Mouse (Mus musculus): Measurements from ENCODE around the gene Slc35g3. TPM values are rescaled to one million over a fixed set of nuclear protein-coding genes. Genes with fewer than 3 reads are reported as not detected.

Slc35g3 gene
- polyA plus RNA-seq, 1 experiment from 2014 or later, result not detected

- Histone ChIP-seq H3K9ac (peak overlapping the region; percentile 60), H3K36me3 (no peaks in the 10 kb centered on the region), H3K4me2 (replicated peaks) (peak overlapping the region; percentile 92), H3K4me1 (peaks cover 77% of the 10 kb centered on the region), H3K9me3 (no peaks in the 10 kb centered on the region), H3K4me3 (peak overlapping the region; percentile 54), H3K27me3 (replicated peaks) (peaks cover 71% of the 10 kb centered on the region), H3K27ac (peak overlapping the region; percentile 68)
- peak; percentile 65 for ATAC-seq (ENCODE audit: low FRiP score, low read depth)
- under 1% methylated on average over 36 of the region's 36 CpGs for whole genome bisulfite sequencing
Observed at GRCm38 (mm10) chr11:69800392-69801197, 38.8 kb upstream of the Slc35g3 start.

GRCm38 (mm10) chr11:69800138-69800391 is 38.3 kb upstream of the Slc35g3 start:
- peaks cover 66% of the 10 kb centered on the region for H3K27me3 ChIP-seq (replicated peaks)
- peak overlapping the region; percentile 92 for H3K4me2 ChIP-seq (replicated peaks)
- WGBS, result 1% methylated on average over 11 of the region's 11 CpGs
- H3K9me3 ChIP-seq, result no peaks in the 10 kb centered on the region
- H3K9ac ChIP-seq, result peak overlapping the region; percentile 60
- peak overlapping the region; percentile 54 for H3K4me3 ChIP-seq
- peak; percentile 34; the same call in 1 of the 2 replicates for ATAC-seq (ENCODE audit: low FRiP score, low read depth)
- H3K27ac ChIP-seq, result peak overlapping the region; percentile 68
- peaks cover 79% of the 10 kb centered on the region for H3K4me1 ChIP-seq
- no peaks in the 10 kb centered on the region for H3K36me3 ChIP-seq

- WGBS, result 15% methylated on average over 12 of the region's 12 CpGs
- Histone ChIP-seq H3K27me3 (replicated peaks) (peaks cover 61% of the 10 kb centered on the region), H3K9me3 (no peaks in the 10 kb centered on the region), H3K36me3 (no peaks in the 10 kb centered on the region), H3K4me3 (peak overlapping the region; percentile 54), H3K4me1 (peaks cover 74% of the 10 kb centered on the region), H3K4me2 (replicated peaks) (peak overlapping the region; percentile 92), H3K9ac (peak overlapping the region; percentile 60), H3K27ac (peak overlapping the region; percentile 68)
- ATAC-seq (ENCODE audit: low FRiP score, low read depth), result no peak
Observed at GRCm38 (mm10) chr11:69799394-69800137, 37.8 kb upstream of the Slc35g3 start.

DNA sequence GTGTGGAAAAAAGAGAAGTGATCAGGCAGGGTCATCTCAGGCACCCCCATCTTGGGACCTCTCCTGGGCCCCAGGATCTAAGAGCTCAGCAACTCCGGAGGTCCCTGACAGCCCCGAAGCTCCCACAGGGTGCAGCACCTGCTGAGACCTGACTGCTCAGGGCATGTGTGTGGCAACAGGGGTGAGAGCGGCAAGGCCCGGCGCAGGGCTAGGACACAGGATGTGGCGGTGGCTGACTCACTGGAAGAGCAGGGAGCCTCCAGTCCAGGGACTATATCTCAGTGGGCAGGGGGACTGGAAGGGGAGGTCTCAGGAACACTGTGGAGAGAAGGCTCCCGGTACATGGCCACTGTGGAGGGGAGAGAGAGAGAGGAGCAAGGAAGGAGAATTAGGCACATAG is 36.2 kb upstream of the Slc35g3 start:
- H3K27me3 ChIP-seq (replicated peaks), result peaks cover 55% of the 10 kb centered on the region
- H3K4me1 ChIP-seq, result peaks cover 58% of the 10 kb centered on the region
- 0 out of 2 replicates have a peak overlapping the region, but pooled peaks have one; percentile 3 for H3K4me2 ChIP-seq (replicated peaks)
- no peaks in the 10 kb centered on the region for H3K9me3 ChIP-seq
- no peak overlapping the region for H3K9ac ChIP-seq
- no peak overlapping the region for H3K27ac ChIP-seq
- H3K36me3 ChIP-seq, result no peaks in the 10 kb centered on the region
- 72% methylated on average over 7 of the region's 7 CpGs for WGBS
- no peak overlapping the region for H3K4me3 ChIP-seq
- ATAC-seq (ENCODE audit: low FRiP score, low read depth), result no peak

DNA sequence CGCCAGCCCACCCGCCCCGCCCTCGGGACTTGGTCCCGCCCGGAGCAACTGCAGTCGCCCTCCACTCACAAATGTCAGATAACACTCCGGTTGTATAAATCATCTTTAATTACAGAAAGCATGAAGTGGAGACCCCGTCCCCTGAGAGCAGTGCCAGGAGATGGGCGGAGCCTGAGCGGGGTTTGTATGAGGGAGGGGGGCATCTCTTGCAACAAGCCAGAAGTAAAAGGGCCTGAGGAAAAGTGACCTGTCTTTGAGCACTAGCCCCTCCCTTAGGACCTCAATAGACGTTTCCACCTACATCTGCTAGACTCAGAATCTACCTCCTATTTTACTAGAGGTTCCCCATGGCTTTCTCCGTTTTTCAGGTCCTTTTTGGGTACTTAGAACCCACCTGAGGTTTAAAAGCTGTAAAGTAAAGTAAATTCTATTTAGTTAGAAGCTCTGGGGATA is 34.2 kb upstream of the Slc35g3 start:
- Histone ChIP-seq H3K4me1 (peaks cover 38% of the 10 kb centered on the region), H3K4me3 (peak overlapping the region; percentile 35), H3K36me3 (no peaks in the 10 kb centered on the region), H3K4me2 (replicated peaks) (peak overlapping the region; percentile 75), H3K9me3 (no peaks in the 10 kb centered on the region), H3K27me3 (replicated peaks) (peaks cover 42% of the 10 kb centered on the region), H3K27ac (no peak overlapping the region), H3K9ac (peak overlapping the region; percentile 44)
- WGBS, result 2% methylated on average over 13 of the region's 13 CpGs
- no peak for ATAC-seq (ENCODE audit: low FRiP score, low read depth)

- peak; percentile 91 for ATAC-seq (ENCODE audit: low FRiP score, low read depth)
- H3K4me3 ChIP-seq, result peak within 1 kb of the TSS; percentile 35
- H3K36me3 ChIP-seq, result no peaks in the 10 kb centered on the region
- peak within 1 kb of the TSS; percentile 75 for H3K4me2 ChIP-seq (replicated peaks)
- peak within 1 kb of the TSS; percentile 44 for H3K9ac ChIP-seq
- H3K27me3 ChIP-seq (replicated peaks), result peaks cover 38% of the 10 kb centered on the region
- 2% methylated on average over 52 of the region's 52 CpGs for WGBS
- peaks cover 32% of the 10 kb centered on the region for H3K4me1 ChIP-seq
- H3K9me3 ChIP-seq, result no peaks in the 10 kb centered on the region
- H3K27ac ChIP-seq, result no peak within 1 kb of the TSS
Observed at GRCm38 (mm10) chr11:69795168-69795982, 33.6 kb upstream of the Slc35g3 start, which contains the start of gene Chrnb1. Chrnb1 (minus strand) TSS chr11:69795943.

- 68% methylated on average over 5 of the region's 5 CpGs for WGBS
Observed at GRCm38 (mm10) chr11:69793429-69793828, 31.7 kb upstream of the Slc35g3 start.

DNA sequence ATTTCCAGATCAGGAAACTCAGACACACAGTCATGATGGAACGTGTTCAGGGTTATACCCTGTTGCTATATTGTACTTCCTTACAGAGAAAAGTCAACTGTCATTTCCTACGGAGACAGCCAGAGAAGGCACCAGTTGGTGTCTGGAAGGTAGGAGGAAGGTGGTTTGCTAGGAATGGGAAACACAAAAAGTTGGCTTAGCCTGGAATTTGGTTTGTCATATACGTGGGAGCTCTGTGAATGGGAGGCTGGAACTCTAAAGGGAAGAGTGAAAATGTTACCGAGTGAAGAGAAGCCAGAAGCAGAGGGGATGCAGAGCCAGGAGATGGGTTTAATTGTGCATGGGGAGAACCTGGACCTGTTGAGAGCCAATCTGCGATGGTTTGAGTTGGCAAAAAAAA is 29.7 kb upstream of the Slc35g3 start:
- H3K27ac ChIP-seq, result no peak overlapping the region
- 80% methylated on average over 5 of the region's 5 CpGs for WGBS
- no peaks in the 10 kb centered on the region for H3K9me3 ChIP-seq
- H3K4me1 ChIP-seq, result peaks cover 8% of the 10 kb centered on the region
- H3K27me3 ChIP-seq (replicated peaks), result peaks cover 21% of the 10 kb centered on the region; the same call in 1 of the 2 replicates
- H3K4me3 ChIP-seq, result no peak overlapping the region
- ATAC-seq (ENCODE audit: low FRiP score, low read depth), result no peak
- no peak overlapping the region for H3K4me2 ChIP-seq (replicated peaks)
- H3K9ac ChIP-seq, result no peak overlapping the region
- no peaks in the 10 kb centered on the region for H3K36me3 ChIP-seq

More at GRCm38 (mm10) chr11:69793429-69793828, 31.7 kb upstream of the Slc35g3 start:
- H3K27ac ChIP-seq, result no peak overlapping the region
- peaks cover 38% of the 10 kb centered on the region for H3K27me3 ChIP-seq (replicated peaks)
- no peak overlapping the region for H3K4me3 ChIP-seq
- peaks cover 13% of the 10 kb centered on the region for H3K4me1 ChIP-seq
- no peak overlapping the region for H3K9ac ChIP-seq
- no peaks in the 10 kb centered on the region for H3K9me3 ChIP-seq
- no peak overlapping the region for H3K4me2 ChIP-seq (replicated peaks)
- H3K36me3 ChIP-seq, result no peaks in the 10 kb centered on the region
- ATAC-seq (ENCODE audit: low FRiP score, low read depth), result no peak

DNA sequence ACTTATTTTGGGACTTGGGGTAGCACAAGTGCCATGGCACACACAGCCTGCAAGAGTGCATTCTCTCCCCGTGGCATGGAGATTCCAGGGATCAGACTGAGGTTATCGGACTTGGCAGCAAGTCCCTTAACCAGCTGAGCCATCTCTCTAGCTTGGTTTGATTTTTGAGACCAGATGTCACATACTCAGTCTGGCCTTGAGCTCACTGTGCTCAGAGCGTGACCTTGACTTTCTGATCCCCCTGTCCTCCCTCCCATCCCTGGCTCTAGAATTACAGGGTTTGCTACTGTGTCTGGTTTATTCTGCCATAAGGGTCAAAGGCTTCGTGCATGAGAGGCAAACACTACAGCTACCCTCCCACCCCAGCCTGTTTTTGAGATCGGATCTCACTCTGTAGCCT is 27.7 kb upstream of the Slc35g3 start:
- no peaks in the 10 kb centered on the region for H3K36me3 ChIP-seq
- H3K9ac ChIP-seq, result no peak overlapping the region
- H3K27ac ChIP-seq, result no peak overlapping the region
- peaks cover 16% of the 10 kb centered on the region; the same call in 1 of the 2 replicates for H3K27me3 ChIP-seq (replicated peaks)
- H3K4me1 ChIP-seq, result no peaks in the 10 kb centered on the region
- no peak overlapping the region for H3K4me2 ChIP-seq (replicated peaks)
- WGBS, result 72% methylated on average over 5 of the region's 5 CpGs
- H3K9me3 ChIP-seq, result no peaks in the 10 kb centered on the region
- no peak overlapping the region for H3K4me3 ChIP-seq
- no peak for ATAC-seq (ENCODE audit: low FRiP score, low read depth)

DNA sequence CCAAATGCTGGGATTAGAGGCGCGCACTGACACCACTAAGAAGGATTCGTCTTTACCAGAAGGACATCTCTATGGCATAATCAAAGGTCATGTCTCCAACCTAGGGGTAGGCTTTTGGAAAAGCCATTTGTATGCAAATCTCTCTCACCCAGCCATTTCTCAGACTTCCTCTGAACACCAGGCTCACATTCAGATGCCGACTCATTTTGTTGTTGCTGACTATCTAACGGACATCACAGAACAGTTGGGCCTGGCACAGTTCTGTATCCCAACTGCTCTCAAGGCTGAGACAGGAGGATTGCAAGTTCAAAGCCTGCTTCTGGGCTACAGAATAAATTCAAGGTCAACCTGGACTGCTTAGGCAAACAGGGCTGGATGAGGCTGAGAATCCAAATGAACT is 25.5 kb upstream of the Slc35g3 start:
- Histone ChIP-seq H3K27ac (no peak overlapping the region), H3K4me1 (no peaks in the 10 kb centered on the region), H3K4me2 (replicated peaks) (no peak overlapping the region), H3K27me3 (replicated peaks) (0 out of 2 replicates have a peak, but pooled peaks cover under 1% of the 10 kb centered on the region), H3K9ac (no peak overlapping the region), H3K9me3 (no peaks in the 10 kb centered on the region), H3K4me3 (no peak overlapping the region), H3K36me3 (no peaks in the 10 kb centered on the region)
- ATAC-seq (ENCODE audit: low FRiP score, low read depth), result no peak
- WGBS, result 78% methylated on average over 5 of the region's 5 CpGs

DNA sequence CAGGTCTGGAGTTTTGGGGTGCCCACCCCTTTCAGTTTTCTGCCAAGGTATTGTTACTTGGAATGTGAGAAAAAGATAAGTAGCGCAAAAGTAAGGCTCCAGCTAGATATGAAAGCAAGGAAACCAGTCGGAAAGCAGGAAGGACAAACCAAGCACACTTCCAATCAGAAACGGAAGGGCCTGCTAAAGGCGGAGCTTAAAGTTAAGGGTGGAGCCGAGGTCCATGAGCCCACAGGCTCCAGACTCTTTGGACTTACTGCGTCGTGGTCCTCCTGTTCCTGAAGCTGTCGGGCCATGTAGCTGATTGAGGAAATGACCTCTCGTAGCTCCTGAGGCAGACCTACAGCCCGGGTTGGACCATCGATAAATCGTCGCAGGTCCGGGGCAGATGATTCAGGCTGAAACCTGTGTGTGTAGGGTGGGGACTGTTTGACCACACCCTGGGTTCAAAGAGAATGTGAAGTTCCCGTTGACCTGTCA is 23.1 kb upstream of the Slc35g3 start:
- no peaks in the 10 kb centered on the region for H3K4me1 ChIP-seq
- 46% methylated on average over 15 of the region's 15 CpGs for WGBS
- no peak for ATAC-seq (ENCODE audit: low FRiP score, low read depth)
- H3K4me3 ChIP-seq, result no peak overlapping the region
- H3K27ac ChIP-seq, result no peak overlapping the region
- no peaks in the 10 kb centered on the region for H3K9me3 ChIP-seq
- H3K36me3 ChIP-seq, result no peaks in the 10 kb centered on the region
- 0 out of 2 replicates have a peak overlapping the region, but pooled peaks have one; percentile 12 for H3K4me2 ChIP-seq (replicated peaks)
- no peaks in the 10 kb centered on the region for H3K27me3 ChIP-seq (replicated peaks)
- no peak overlapping the region for H3K9ac ChIP-seq
